Mouse (Mus musculus) hindbrain, embryonic 16.5 days (tissue): ENCODE measurements around the gene 1700109H08Rik. TPM values are rescaled to one million over a fixed set of nuclear protein-coding genes. Genes with fewer than 3 reads are reported as not detected.
"Not testable (repeated sequence)": the region's sequence is repeated elsewhere in the genome, so short reads cannot be mapped to it uniquely, and the experiment has no call there.

Experiments
- ATAC-seq: fragments of 200-750 bp; cut with Nextera tagmentation; 2 replicates; pipeline ENCODE4 v1.8.0; 2017; ENCODE audit warnings: moderate TSS enrichment, moderate library complexity
- H3K27ac ChIP-seq: fragments of 300-500 bp; sonication (generic); 2 replicates; pipeline ENCODE4 v1.5.1; 2014; ENCODE audit warnings: low read depth, mild to moderate bottlenecking, control low read depth, low read length, moderate library complexity
- H3K27me3 ChIP-seq: fragments of 300-500 bp; sonication (generic); replicated peaks from 2 replicates; pipeline ENCODE4 v1.6.1; 2014; ENCODE audit warnings: low read length; ENCODE audit not compliant: control insufficient read depth, insufficient read depth
- H3K36me3 ChIP-seq: fragments of 300-500 bp; sonication (generic); 2 replicates; pipeline ENCODE4 v1.6.1; 2014; ENCODE audit warnings: mild to moderate bottlenecking, low read length, moderate library complexity, mixed read lengths; ENCODE audit not compliant: control insufficient read depth, insufficient read depth
- H3K4me1 ChIP-seq: fragments of 300-500 bp; sonication (generic); 2 replicates; pipeline ENCODE4 v1.6.1; 2014; ENCODE audit warnings: low read depth, low read length; ENCODE audit not compliant: control insufficient read depth, insufficient read depth
- H3K4me2 ChIP-seq: fragments of 300-500 bp; sonication (generic); 2 replicates; pipeline ENCODE4 v1.6.1; 2014; ENCODE audit warnings: mild to moderate bottlenecking, low read length, control low read depth, moderate library complexity
- H3K4me3 ChIP-seq: fragments of 300-500 bp; sonication (generic); 2 replicates; pipeline ENCODE4 v1.5.1; 2014; ENCODE audit warnings: mild to moderate bottlenecking, low read length, control low read depth, moderate library complexity
- H3K9ac ChIP-seq: fragments of 300-500 bp; sonication (generic); 2 replicates; pipeline ENCODE4 v1.6.1; 2014; ENCODE audit warnings: low read depth, mild to moderate bottlenecking, control low read depth, low read length, moderate library complexity
- H3K9me3 ChIP-seq: fragments of 300-500 bp; sonication (generic); 2 replicates; pipeline ENCODE4 v1.6.1; 2014; ENCODE audit warnings: mild to moderate bottlenecking, low read length, moderate library complexity; ENCODE audit not compliant: control insufficient read depth
- WGBS: fragments of 180-500 bp; shearing (Covaris S2); extraction: QIAGEN DNeasy Blood & Tissue Kit; methylation state at CpG from one replicate; pipeline ENCODE4 v1.1.7; 2014; 5-methylcytosine and 5-hydroxymethylcytosine counted together
- polyA plus RNA-seq: library from polyadenylated mRNA; unstranded; fragments of >200 nt; fragmentation: Nextera tagmentation; extraction: Ambion mirVana; gene quantifications from 2 replicates; pipeline ENCODE4 v1.2.1, GENCODE M21; 2015

1700109H08Rik gene
- polyA plus RNA-seq, 1 experiment from 2014 or later: 1.5 TPM

DNA sequence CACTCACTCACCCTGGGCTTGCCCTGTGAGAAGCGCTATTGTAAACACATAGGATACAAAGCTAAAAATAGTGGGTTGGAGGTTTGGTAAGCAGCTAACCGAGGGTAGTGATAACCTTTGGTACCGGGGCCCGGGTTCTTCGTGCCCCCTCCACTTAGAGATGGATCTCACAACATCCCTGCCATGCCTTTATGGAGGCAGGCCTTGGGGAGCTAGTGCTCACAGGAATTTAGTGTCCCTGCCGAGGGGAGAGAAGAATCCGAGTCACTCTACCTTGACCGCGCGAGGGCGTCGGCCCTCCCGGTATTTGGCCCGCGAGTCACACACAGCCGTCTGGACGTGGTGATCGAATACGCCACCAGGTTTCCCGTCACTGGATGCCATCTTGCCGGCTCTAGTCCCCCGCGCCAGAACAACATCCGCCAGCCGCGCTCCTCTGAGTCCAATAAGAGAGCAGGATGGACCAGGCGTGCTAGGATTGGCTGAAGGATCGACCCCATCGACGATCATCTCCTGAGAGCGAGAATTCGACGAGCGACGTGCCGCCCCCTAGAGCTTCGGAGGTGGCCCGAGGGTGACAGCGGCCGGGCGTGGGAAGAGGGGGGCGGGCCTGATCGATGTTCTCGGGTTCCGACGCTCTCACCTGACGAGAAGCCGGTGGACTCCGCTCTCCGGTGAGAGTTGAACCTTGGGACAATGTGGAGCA lies 24.5 kb downstream of the 1700109H08Rik start, which contains the start of gene Pex1:
Gene Pex1 (plus strand): TSS at position 374 of the 706 bp plus-strand sequence.
- Histone ChIP-seq H3K27ac (peak within 1 kb of the TSS; percentile 85), H3K4me2 (peak within 1 kb of the TSS; percentile 86), H3K4me1 (peaks cover 15% of the 10 kb centered on the region), H3K36me3 (peaks cover 6% of the 10 kb centered on the region), H3K9ac (peak within 1 kb of the TSS; percentile 86), H3K9me3 (no peaks in the 10 kb centered on the region), H3K4me3 (peak within 1 kb of the TSS; percentile 91), H3K27me3 (no peaks in the 10 kb centered on the region)
- ATAC-seq: peak; percentile 98
- under 1% methylated on average over 50 of the region's 50 CpGs for WGBS

DNA sequence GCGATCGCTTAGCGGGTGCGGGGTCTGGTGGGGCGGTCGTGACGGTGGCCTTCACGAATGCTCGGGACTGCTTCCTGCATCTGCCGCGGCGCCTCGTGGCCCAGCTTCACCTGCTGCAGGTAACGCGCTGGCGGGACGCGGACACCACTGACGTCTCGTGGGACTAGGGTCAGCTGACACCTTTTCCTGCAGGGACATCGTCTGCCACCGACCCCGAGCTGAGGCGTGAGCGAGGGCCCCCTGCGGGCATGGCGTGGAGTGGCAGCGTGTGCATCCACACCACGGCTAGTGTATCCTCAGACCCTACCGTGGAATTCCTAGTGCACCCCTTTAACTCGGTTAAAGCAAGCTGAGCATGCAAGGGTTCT lies 25.0 kb downstream of the 1700109H08Rik start, which contains the start of gene Rbm48:
Gene Rbm48 (minus strand): TSS at position 187 of the 368 bp plus-strand sequence.
- Histone ChIP-seq H3K4me1 (peaks cover 15% of the 10 kb centered on the region), H3K27me3 (no peaks in the 10 kb centered on the region), H3K27ac (peak within 1 kb of the TSS; percentile 85), H3K36me3 (peaks cover under 1% of the 10 kb centered on the region), H3K4me2 (peak within 1 kb of the TSS; percentile 86), H3K9ac (peak within 1 kb of the TSS; percentile 86), H3K4me3 (peak within 1 kb of the TSS; percentile 91), H3K9me3 (no peaks in the 10 kb centered on the region)
- WGBS: under 1% methylated on average over 31 of the region's 31 CpGs
- ATAC-seq: peak; percentile 82; the same call in 1 of the 2 replicates

DNA sequence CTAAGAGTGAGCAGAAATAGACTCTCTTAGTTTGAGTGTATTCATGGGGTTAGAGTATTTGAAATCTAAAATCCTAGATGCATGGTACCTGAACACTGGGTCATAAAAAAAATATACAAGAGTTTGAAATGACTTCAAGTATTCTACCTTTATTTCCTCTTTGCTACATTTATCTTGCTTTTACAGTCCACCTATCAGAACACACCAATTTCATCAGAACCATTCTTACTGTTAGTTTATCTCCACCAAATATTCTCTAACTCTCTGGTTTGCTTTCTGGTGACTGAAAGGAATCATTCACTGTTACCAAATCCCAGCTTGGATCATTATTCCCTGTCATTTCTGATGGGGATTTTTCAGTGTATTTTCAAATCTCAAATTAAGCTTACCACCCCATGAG lies 25.8 kb downstream of the 1700109H08Rik start:
- Histone ChIP-seq H3K27ac (no peak overlapping the region), H3K27me3 (no peaks in the 10 kb centered on the region), H3K4me1 (peaks cover 15% of the 10 kb centered on the region), H3K36me3 (no peaks in the 10 kb centered on the region), H3K4me3 (peak overlapping the region; percentile 91), H3K9ac (peak overlapping the region; percentile 86; the same call in 1 of the 2 replicates), H3K4me2 (peak overlapping the region; percentile 86), H3K9me3 (no peaks in the 10 kb centered on the region)
- ATAC-seq: no peak

DNA sequence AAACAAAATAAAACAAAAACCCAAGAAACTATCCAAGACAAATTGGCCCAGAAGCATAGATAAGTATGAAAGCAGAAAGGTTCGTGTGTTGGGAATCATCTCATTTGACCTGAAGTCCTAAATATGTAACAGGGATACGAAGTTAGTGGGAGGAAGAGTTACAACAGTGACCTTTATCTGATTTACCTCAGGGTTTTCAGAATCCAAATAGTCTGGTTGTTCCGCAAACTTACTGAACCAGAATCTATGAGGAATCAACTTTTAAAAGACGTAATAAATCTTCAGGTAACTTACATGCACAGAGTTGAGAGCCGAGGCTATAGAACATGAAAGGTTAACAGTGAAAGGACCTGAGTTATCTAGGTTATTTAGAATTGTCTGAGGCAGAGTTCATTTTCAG lies 27.4 kb downstream of the 1700109H08Rik start:
- H3K9ac ChIP-seq: no peak overlapping the region
- no peaks in the 10 kb centered on the region for H3K9me3 ChIP-seq
- no peak overlapping the region for H3K4me2 ChIP-seq
- H3K36me3 ChIP-seq: peaks cover 2% of the 10 kb centered on the region
- H3K4me3 ChIP-seq: no peak overlapping the region
- no peak overlapping the region for H3K27ac ChIP-seq
- WGBS: 97% methylated on average over 5 of the region's 5 CpGs
- H3K27me3 ChIP-seq: no peaks in the 10 kb centered on the region
- ATAC-seq: no peak
- peaks cover 15% of the 10 kb centered on the region for H3K4me1 ChIP-seq

DNA sequence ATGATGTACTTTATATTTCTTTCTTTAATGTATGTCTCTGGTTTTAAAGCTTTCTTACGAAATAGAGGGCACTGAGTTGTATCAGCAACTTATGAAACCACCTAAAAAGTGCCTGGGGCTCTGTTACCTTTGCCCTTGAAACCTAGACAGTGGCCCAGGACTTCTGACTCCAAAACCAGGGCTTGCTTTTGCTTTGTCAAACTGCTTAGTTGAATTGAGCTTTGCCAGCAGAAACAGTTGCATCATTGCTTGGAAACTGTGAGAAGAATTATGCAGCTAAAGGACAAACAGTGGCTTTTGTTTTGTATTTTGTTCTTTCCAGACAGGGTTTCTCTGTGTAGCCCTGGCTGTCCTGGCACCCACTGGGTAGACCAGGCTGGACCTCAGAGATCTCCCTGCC lies 28.9 kb downstream of the 1700109H08Rik start:
- H3K27ac ChIP-seq: no peak overlapping the region
- 81% methylated on average over 1 of the region's 1 CpGs for WGBS

DNA sequence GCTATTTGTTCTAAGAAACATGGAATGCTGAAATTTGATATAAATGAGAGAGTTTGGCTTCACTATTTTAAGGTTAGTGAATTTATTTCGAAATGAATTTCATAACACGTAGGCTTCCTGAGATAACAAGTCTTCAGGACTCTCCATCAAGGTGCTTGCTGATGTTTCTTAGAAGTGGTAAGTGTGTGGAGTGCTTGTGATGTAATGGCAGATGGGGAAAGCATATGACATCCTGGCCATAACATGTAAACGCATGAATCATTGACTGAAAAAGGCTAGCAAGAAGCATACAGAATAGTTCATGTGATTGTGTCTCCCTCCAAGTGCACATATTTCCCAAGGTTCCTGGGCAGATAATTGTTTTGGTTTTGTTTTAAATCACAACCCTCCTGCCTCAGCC lies 29.4 kb downstream of the 1700109H08Rik start:
- H3K4me2 ChIP-seq: no peak overlapping the region
- H3K27ac ChIP-seq: no peak overlapping the region
- ATAC-seq: no peak
- no peaks in the 10 kb centered on the region for H3K9me3 ChIP-seq
- H3K4me3 ChIP-seq: no peak overlapping the region
- H3K27me3 ChIP-seq: no peaks in the 10 kb centered on the region
- H3K36me3 ChIP-seq: peaks cover 11% of the 10 kb centered on the region
- WGBS: 90% methylated on average over 3 of the region's 3 CpGs
- peaks cover 4% of the 10 kb centered on the region for H3K4me1 ChIP-seq
- H3K9ac ChIP-seq: no peak overlapping the region

More for the DNA sequence above, 28.9 kb downstream of the 1700109H08Rik start:
- no peak overlapping the region for H3K4me3 ChIP-seq
- peaks cover 7% of the 10 kb centered on the region for H3K36me3 ChIP-seq
- H3K4me2 ChIP-seq: no peak overlapping the region
- H3K27me3 ChIP-seq: no peaks in the 10 kb centered on the region
- H3K9me3 ChIP-seq: no peaks in the 10 kb centered on the region
- peaks cover 5% of the 10 kb centered on the region for H3K4me1 ChIP-seq
- no peak for ATAC-seq
- H3K9ac ChIP-seq: no peak overlapping the region

DNA sequence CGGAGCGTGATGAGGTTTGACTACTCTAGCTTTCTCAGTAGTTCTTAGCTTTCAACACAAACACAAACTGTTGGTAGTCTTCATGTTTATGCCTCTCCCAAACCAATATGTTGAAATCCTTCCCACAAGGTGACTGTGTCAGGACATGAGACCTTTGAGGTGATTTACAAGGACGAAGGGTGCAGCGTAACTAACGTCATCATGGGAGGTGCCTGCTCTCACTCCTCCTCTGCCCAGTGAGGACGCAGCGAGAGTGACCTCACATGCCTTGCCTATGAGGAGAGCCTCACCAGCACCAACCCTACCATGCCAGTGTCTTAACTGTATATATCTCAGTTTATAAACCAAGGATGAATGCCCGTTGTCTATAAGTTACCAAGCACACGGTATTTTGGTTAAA lies 35.7 kb downstream of the 1700109H08Rik start:
- H3K4me3 ChIP-seq: no peak overlapping the region
- no peak for ATAC-seq
- WGBS: 96% methylated on average over 9 of the region's 9 CpGs

DNA sequence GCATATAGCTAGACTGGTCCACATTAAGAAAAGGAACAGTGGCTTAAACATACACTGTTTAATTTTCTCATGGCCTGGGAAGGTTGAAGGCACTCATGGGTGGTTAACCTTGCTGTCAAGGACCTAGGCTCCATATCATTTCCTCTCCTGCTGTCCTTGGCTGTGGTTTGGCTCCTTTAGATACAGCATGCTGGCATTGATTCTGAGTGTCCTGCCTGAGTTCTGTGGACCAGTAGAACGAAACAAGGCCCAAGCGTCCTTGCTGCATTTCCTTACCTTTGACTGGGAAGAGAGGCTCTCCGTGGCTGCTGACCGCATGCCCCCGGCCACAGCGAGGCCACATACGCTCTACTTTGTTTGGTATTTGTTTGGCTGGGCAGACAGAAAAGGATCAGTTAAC lies 37.9 kb downstream of the 1700109H08Rik start:
- no peak overlapping the region for H3K9ac ChIP-seq
- H3K36me3 ChIP-seq: peaks cover 31% of the 10 kb centered on the region

More for the DNA sequence above, 35.7 kb downstream of the 1700109H08Rik start:
- Histone ChIP-seq H3K36me3 (peaks cover 32% of the 10 kb centered on the region), H3K27ac (no peak overlapping the region), H3K27me3 (no peaks in the 10 kb centered on the region), H3K9me3 (no peaks in the 10 kb centered on the region), H3K9ac (no peak overlapping the region), H3K4me2 (no peak overlapping the region), H3K4me1 (no peaks in the 10 kb centered on the region)

DNA sequence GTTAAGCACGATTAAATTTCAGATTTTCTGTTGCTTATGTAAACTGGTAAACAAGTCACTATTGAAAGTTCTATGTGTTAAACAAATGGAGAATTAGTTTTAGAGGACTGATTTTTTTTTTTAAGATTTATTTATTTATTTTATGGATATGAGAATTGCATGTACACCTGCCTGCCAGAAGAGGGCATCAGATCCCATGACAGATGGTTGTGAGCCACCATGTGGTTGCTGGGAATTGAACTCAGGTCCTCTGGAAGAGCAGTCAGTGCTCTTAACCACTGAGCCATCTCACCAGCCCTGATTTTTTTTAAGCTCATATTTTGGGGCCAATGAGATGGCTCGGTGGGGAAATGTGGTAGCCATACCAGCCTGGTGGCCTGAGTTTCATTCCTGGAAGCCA lies 40.5 kb downstream of the 1700109H08Rik start:
- H3K9ac ChIP-seq, ATAC-seq, H3K4me3 ChIP-seq, H3K27ac ChIP-seq, H3K4me2 ChIP-seq, H3K4me1 ChIP-seq, H3K9me3 ChIP-seq, H3K27me3 ChIP-seq: not testable (repeated sequence)
- H3K36me3 ChIP-seq: peaks cover 31% of the 10 kb centered on the region
- whole genome bisulfite sequencing: 91% methylated on average over 2 of the region's 2 CpGs

More for the DNA sequence above, 37.9 kb downstream of the 1700109H08Rik start:
- Histone ChIP-seq H3K4me2 (no peak overlapping the region), H3K9me3 (no peaks in the 10 kb centered on the region), H3K27me3 (no peaks in the 10 kb centered on the region), H3K4me1 (no peaks in the 10 kb centered on the region), H3K4me3 (no peak overlapping the region), H3K27ac (no peak overlapping the region)
- WGBS: 95% methylated on average over 7 of the region's 7 CpGs
- ATAC-seq: no peak
